Mouse (Mus musculus): ENCODE results near the gene Sco1. TPM values are rescaled to one million over a fixed set of nuclear protein-coding genes. Genes with fewer than 3 reads are reported as not detected.
"Not testable (repeated sequence)": the region's sequence is repeated elsewhere in the genome, so short reads cannot be mapped to it uniquely, and the experiment has no call there.

The Sco1 gene
- total RNA-seq, 4 experiments from 2014 or later: 6.9 to 8.8 (median 7.7) TPM

GRCm38 (mm10) chr11:67085489-67085888 is 33.0 kb downstream of the Sco1 start:
- DNase-seq (ENCODE audit: low spot score in 2 of 2): no peak

- DNase-seq (ENCODE audit: low spot score in 2 of 2): no peak
These were observed 34.1 kb downstream of the Sco1 start for GRCm38 (mm10) chr11:67086467-67087164.

- DNase-seq (ENCODE audit: low spot score in 2 of 2): no peak
These were observed 34.8 kb downstream of the Sco1 start for GRCm38 (mm10) chr11:67087225-67087624.

DNA sequence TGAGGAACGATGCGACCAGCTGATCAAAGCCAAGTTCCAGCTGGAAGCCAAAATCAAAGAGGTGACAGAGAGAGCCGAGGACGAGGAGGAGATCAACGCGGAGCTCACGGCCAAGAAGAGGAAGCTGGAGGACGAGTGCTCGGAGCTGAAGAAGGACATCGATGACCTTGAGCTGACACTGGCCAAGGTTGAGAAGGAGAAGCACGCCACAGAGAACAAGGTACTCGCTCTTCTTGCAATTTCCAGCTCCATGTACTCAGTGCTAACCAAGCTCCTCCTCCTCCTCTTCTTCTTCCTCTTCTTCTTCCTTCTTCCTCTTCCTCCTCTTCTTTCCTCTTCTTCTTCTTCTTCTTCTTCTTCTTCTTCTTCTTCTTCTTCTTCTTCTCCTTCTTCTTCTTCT is 39.9 kb downstream of the Sco1 start:
- not testable (repeated sequence) for DNase-seq (ENCODE audit: low spot score in 2 of 2)

GRCm38 (mm10) chr11:67093201-67093600 is 40.7 kb downstream of the Sco1 start:
- no peak for DNase-seq (ENCODE audit: low spot score in 2 of 2)

- no peak for DNase-seq (ENCODE audit: low spot score in 2 of 2)
These were observed 41.2 kb downstream of the Sco1 start for GRCm38 (mm10) chr11:67093652-67094051.

DNA sequence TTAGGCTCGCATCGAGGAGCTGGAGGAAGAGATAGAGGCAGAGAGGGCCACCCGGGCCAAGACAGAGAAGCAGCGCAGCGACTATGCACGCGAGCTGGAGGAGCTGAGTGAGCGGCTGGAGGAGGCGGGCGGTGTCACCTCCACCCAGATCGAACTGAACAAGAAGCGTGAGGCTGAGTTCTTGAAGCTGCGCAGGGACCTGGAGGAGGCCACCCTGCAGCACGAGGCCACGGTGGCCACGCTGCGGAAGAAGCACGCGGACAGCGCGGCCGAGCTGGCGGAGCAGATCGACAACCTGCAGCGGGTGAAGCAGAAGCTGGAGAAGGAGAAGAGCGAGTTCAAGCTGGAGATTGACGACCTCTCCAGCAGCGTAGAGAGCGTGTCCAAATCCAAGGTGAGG is 42.0 kb downstream of the Sco1 start:
- DNase-seq (ENCODE audit: low spot score in 2 of 2): no peak

DNA sequence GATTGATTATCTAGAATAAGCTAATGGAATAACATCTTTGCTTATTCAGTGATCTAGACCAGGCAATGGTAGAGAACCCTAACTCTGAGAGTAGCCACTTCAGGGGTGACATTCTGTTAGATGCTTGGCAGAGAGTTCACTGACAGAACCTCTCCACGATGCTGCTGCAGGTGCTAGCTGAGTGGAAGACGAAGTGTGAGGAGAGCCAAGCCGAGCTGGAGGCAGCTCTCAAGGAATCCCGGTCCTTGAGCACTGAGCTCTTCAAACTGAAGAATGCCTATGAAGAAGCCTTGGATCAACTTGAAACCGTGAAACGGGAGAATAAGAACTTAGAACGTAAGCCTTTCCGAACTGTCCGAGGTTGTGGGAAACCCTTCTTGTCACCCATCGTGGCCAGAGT is 45.2 kb downstream of the Sco1 start:
- no peak for DNase-seq (ENCODE audit: low spot score in 2 of 2)

DNA sequence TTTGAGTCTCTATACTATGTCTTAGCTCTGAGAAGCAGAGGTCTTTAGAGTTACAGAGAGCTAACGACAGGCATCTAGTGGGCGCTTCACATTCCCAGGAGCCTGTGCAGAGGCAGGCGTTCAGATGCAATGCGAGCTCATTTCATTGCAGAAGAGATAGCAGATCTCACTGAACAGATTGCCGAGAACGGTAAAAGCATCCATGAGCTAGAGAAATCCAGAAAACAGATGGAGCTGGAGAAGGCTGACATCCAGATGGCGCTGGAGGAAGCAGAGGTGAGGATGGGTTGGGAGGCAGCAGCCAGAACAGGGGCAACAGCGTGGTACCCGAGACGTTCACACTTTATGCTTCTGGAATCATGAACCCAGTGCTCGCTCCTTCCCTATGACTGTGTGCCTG is 46.0 kb downstream of the Sco1 start:
- no peak for DNase-seq (ENCODE audit: low spot score in 2 of 2)

DNA sequence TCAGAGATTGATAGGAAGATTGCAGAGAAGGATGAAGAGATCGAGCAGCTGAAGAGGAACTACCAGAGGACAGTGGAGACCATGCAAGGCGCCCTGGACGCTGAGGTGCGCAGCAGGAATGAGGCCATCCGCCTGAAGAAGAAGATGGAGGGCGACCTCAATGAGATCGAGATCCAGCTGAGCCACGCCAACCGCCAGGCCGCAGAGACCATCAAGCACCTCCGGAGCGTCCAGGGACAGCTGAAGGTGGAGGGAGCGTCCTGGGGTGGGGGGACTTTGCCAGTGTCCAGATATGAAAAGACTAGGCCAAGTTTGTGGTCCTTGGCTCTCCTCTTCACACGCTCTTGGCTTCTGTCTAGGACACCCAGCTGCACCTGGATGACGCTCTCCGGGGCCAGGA is 46.8 kb downstream of the Sco1 start:
- no peak for DNase-seq (ENCODE audit: low spot score in 2 of 2)

DNA sequence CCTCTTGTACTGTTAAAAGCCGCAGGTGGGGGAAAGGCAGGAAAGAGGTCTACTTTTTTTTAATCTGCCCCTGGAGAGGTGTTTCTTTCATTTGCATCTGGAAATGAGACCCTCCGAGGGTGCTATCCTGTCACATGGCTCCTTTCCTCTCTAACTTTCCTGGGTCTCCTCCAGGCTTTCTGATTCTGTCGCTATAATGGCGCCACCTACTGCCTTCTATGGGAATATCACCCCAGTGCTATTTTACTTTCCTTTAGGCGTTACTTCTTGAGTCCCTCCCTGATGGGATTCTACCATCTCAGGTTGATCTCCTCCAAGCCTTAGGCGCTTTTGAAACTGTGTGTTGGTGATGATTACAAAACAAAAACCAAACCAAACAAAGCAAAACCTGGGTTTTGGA is 47.7 kb downstream of the Sco1 start:
- DNase-seq (ENCODE audit: low spot score in 2 of 2): no peak

- no peak for DNase-seq (ENCODE audit: low spot score in 2 of 2)
These were observed 49.2 kb downstream of the Sco1 start for GRCm38 (mm10) chr11:67101713-67102112.

DNA sequence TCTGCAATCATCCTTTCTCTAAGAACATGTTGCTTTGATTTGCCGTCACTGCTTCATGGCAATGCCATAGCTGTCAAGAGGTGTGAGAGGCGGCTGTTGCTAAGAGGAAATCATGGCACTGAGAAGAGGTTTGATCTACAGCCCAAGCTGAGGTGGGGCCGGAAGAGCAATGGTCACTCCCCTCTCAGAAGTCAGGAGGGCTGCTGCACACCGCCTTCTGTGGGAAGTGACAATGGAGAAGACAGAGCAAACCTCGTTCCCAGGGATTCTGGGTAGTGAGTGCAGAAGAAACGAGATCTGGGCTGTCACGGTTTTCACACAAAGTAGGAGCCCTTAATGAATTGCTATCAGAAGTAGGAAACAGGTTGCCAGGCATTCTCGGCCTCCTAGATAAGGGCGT is 50.8 kb downstream of the Sco1 start:
- DNase-seq (ENCODE audit: low spot score in 2 of 2): no peak

DNA sequence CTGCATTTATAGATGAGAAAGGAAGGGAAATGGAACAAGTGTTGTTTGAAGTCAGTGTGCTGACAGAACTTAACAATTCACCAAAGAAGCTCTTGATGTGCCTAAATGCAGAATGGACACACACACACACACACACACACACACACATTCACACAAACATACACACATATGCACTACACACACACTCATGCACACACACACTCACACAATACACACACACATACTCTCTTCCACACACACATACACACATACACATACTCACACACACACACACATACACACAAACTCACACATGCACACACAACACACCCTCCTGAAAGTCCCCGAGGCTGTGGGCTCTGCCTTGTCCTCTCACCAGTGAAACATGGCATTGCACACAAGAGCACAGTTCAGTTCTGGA is 51.8 kb downstream of the Sco1 start:
- DNase-seq (ENCODE audit: low spot score in 2 of 2): no peak

GRCm38 (mm10) chr11:67104714-67105113 is 52.2 kb downstream of the Sco1 start:
- peak in 1 of 2 experiments; percentile 64 for DNase-seq (ENCODE audit: low spot score in 2 of 2)

DNA sequence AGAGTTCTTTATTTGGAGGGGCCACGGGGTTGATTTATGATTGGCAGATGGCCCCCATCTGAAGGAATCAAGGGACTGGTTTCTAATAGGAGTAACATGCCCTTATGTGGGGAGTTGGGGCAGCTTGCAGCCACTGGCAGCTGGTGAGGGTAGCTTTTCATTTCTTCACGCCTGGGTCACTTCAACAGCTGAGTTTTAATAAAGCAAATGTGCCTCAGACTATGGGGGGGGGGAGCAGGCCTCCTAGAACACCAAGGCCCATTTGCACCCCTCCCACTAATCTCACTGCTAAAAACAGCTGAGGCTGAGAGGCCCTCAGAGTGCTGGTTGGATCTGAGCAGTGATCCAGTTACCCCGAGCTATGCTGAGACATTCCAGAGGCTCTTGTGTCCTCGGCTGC is 53.2 kb downstream of the Sco1 start:
- DNase-seq (ENCODE audit: low spot score in 2 of 2): peak in 1 of 2 experiments; percentile 66

DNA sequence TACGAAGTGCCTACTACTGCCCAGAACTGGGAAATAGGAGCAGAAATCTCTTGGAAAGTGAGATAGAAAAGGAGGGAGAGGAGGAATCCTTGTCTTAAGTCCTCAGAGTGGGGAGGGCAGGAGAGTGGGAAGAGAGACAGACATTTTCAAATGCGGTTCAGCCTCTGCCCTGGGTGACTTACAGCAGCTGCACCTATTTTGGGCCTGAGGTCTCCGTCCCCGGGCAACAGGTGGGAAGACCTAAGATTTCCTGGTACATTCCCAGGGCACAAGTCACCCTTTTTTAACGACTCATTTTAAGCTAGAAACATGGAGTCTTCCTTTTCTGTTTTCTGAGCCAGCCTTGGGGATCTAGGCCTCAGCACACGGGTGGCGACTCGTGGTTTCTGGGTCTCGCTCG is 54.5 kb downstream of the Sco1 start:
- no peak for DNase-seq (ENCODE audit: low spot score in 2 of 2)

GRCm38 (mm10) chr11:67110168-67110948 is 57.9 kb downstream of the Sco1 start:
- DNase-seq (ENCODE audit: low spot score in 2 of 2): peak; percentile 75 to 78

- peak; percentile 65 to 73 for DNase-seq (ENCODE audit: low spot score in 2 of 2)
These were observed 59.8 kb downstream of the Sco1 start for GRCm38 (mm10) chr11:67112019-67112850.

GRCm38 (mm10) chr11:67112851-67113202 is 60.4 kb downstream of the Sco1 start:
- DNase-seq (ENCODE audit: low spot score in 2 of 2): peak in 1 of 2 experiments; percentile 62

DNA sequence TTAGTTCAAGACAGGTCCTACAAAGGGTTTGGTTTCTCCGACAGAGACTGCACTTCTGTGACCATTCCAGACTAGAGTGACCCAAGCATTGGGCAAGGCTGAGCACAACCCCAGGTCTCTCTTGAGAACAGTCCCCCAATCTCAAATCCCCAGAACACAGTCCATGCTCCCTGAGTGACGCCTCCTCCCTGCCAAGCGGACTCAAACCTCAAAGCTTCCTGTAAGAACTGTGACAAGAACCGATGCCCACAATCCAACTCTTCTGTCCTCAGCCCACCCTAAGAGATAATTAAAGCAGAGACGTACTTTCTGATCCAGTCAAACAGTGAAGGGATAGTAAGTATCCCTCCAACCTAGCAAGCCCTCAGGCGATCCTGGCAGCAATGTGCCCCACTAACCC is 60.9 kb downstream of the Sco1 start:
- no peak for DNase-seq (ENCODE audit: low spot score in 2 of 2)

GRCm38 (mm10) chr11:67114261-67114660 is 61.8 kb downstream of the Sco1 start:
- no peak for DNase-seq (ENCODE audit: low spot score in 2 of 2)

Measured in gastrocnemius, adult 8-10 months (tissue).